Mouse (Mus musculus) brown adipose tissue, adult 24 weeks (tissue): ENCODE results near the gene Ptprd. TPM values are rescaled to one million over a fixed set of nuclear protein-coding genes. Genes with fewer than 3 reads are reported as not detected.

Source experiments
- H3K27ac ChIP-seq: fragments of 200-500 bp; replicated peaks from 2 replicates; pipeline ENCODE4 v1.5.1; 2012; ENCODE audit warnings: low read depth, mild to moderate bottlenecking, low read length
- H3K4me1 ChIP-seq: fragments of 200-500 bp; 2 replicates; pipeline ENCODE4 v1.6.1; 2012; ENCODE audit warnings: low read length, mixed read lengths; ENCODE audit not compliant: control insufficient read depth, insufficient read depth, insufficient read length
- H3K4me3 ChIP-seq: fragments of 200-500 bp; 2 replicates; pipeline ENCODE4 v1.5.1; 2012; ENCODE audit warnings: low read depth, mild to moderate bottlenecking, low read length, moderate library complexity; ENCODE audit not compliant: insufficient read depth
- polyA plus RNA-seq: library from polyadenylated mRNA; stranded (reverse); fragments of >200 nt; gene quantifications from 2 replicates; pipeline ENCODE4 v1.2.4, GENCODE M21; 2012; ENCODE audit not compliant: missing spikeins, insufficient read depth, insufficient read length

Ptprd gene
- polyA plus RNA-seq, 1 experiment: 22.5 TPM

- no peaks in the 10 kb centered on the region for H3K4me1 ChIP-seq
- no peak overlapping the region for H3K27ac ChIP-seq
- no peak overlapping the region for H3K4me3 ChIP-seq
Observed at GRCm38 (mm10) chr4:76403219-76403618, 1808.5 kb downstream of the Ptprd start.

DNA sequence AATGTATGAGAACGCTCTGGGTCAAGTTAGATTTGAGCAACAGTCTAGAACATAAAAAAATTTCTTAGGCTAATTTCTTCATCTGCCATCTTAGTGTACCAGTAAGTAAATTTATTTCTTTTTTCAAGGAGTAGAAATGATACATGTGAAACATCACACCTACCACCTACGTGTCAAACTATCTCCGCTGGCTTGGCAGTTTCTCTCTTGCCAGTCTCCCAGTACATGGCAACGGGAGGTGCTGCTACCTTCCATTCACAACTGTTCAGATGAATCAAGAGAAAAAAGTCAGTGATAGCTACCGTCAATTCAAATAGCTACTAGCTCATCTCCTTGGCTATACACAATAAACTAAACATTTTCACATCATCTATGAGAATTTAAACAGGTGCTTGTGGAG lies 1823.9 kb downstream of the Ptprd start:
- Histone ChIP-seq H3K4me1 (no peaks in the 10 kb centered on the region), H3K27ac (no peak overlapping the region), H3K4me3 (no peak overlapping the region)

DNA sequence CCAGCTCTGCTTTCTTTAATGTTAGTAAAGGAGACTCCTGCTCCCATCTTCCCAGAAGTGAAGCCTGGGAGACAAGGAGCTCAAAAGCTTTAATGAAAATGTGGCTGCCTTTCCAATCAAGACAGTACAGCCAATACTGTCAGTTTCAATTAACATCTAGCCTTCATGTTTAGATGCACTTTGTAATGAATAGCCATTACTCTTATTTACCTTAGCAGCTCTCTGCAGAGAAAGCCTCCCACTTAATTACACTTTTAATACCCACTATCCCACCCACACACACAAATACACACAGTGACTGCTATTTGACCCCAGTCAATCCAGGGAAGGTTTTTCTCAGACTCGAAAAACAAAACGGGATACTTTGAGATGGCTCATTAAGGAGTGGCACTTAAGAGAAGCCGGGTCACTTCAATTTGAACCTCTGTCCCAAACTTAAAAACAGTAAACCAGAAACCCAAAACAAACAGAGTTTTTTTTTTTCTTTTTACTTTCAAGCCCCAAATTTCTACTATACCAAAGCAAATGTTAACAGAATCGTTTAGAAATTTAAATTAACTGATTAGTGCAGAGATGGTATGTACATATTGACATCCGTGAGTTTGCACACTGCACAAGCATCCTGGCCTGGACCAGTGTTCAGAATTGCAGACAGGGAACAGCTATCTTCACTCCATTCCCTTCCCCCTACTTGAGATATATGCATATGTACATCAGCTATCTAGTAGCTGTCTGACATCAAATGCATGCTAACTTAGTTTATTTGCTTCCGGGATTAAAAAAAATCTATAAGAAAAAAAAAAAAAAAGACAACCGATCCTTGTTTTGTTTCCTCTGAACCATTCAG lies 1824.6 kb downstream of the Ptprd start:
- H3K4me1 ChIP-seq: no peaks in the 10 kb centered on the region

DNA sequence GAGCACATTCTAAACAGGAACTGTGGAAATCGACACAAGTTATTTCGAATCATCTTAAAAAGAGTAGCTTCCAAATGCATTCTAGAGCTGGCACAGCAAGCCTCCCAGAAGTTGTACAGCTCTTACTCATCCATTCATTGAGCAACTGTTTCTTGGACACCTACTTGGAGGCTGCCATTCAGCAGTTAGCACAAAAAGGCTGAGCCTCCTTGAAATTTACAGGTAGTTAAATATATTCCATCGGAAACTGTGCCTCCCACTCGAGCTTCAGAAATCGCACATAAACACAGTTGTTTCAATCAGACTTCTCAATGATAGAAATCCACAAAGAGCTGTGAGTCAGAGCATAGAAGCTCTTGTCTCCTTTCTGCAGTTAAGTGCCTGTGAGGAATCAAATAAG lies 1825.9 kb downstream of the Ptprd start:
- Histone ChIP-seq H3K4me1 (no peaks in the 10 kb centered on the region), H3K27ac (no peak overlapping the region), H3K4me3 (no peak overlapping the region)

More for the DNA sequence above, 1824.6 kb downstream of the Ptprd start:
- Histone ChIP-seq H3K27ac (no peak overlapping the region), H3K4me3 (no peak overlapping the region)

DNA sequence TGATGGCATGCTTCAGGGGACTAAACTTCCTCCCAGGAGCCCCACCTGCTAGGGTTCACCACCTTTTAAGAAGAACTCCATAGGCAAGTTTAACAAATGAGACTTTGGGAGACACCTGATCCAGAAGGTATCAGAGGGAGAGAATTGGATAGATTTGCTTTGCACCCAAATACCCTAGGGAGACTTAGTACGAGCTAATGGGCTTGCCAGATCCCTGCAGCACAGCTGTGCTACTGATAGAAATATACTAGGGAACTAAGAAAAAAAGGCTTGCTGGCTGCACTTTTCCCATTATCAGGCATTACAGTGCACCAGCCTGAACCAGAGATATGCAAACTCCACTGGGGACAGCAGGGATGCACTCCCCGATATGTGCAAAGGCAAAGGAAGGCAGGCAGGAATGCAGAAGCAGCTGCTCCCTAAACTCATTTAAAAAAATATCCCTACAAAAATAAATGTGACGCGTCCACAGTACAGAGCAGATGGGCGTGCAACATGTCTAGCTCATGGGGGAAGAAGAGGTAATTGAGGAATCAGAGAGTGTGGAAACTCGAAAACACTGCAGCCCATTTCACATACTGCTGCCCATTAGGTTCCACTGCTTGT lies 1831.3 kb downstream of the Ptprd start:
- Histone ChIP-seq H3K27ac (no peak overlapping the region), H3K4me1 (no peaks in the 10 kb centered on the region), H3K4me3 (no peak overlapping the region)

- Histone ChIP-seq H3K4me3 (peak overlapping the region; percentile 33; the same call in 1 of the 2 replicates), H3K27ac (peak overlapping the region; percentile 84), H3K4me1 (peaks cover 10% of the 10 kb centered on the region; the same call in 1 of the 2 replicates)
Observed at GRCm38 (mm10) chr4:76370041-76370880, 1841.5 kb downstream of the Ptprd start.

DNA sequence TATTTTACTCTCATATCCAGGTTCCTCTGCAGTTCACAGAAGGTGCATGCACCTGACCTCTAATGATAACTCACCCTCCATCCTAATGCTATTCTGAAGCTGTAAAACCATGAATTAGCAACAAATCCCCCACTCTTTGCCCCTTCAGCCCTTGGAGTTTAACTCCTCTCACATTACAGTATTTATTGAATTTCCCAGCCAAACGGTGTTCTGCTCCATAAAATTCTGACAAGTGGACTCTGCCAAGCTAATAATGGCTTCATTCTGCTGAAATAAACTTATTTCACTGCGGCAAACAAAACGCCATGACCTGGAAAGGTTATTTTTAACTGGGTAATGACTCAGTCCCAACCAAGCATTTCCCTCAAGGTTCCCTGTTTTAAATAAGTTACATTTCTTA lies 1842.7 kb downstream of the Ptprd start:
- Histone ChIP-seq H3K27ac (peak overlapping the region; percentile 39), H3K4me1 (peaks cover 10% of the 10 kb centered on the region; the same call in 1 of the 2 replicates), H3K4me3 (no peak overlapping the region)

DNA sequence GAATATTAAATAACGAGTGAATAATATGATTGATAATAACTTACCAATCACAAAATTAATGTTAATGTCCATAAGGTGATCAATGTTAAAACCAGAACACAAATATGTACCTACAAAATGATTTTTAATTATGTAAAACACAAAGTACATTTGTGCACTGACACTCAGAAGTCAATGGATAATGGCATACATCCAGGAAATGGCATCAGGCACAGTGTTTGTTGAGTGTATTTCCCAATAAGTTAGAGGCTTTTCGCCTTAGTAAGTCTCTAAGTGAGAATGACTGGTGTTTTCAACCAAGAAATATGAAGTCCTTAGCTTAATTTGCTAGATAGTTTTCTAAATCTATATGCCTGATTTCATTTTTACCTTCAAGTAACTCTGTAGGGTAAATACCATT lies 1843.5 kb downstream of the Ptprd start:
- no peak overlapping the region for H3K4me3 ChIP-seq
- H3K27ac ChIP-seq: no peak overlapping the region; the same call in 1 of the 2 replicates
- peaks cover 10% of the 10 kb centered on the region; the same call in 1 of the 2 replicates for H3K4me1 ChIP-seq

DNA sequence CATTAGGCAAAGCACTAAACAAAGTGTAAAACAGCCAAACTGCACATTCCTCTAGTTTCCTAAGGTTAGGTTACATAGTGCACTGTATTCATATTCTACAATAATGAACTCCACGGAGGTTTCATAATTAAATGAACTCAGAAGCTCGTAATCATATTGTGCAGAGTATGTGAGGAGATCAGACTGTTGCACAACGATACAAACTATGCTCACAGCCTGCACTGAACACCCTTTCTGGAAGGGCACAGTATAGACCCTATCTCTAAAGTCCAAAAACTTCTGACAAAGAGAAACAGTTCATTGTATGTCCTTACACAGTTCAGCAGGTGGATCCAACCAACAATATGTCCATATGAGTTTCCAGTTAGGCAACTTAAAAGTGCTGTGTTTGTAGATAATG lies 1844.5 kb downstream of the Ptprd start:
- peaks cover 10% of the 10 kb centered on the region; the same call in 1 of the 2 replicates for H3K4me1 ChIP-seq
- H3K27ac ChIP-seq: no peak overlapping the region
- H3K4me3 ChIP-seq: no peak overlapping the region

DNA sequence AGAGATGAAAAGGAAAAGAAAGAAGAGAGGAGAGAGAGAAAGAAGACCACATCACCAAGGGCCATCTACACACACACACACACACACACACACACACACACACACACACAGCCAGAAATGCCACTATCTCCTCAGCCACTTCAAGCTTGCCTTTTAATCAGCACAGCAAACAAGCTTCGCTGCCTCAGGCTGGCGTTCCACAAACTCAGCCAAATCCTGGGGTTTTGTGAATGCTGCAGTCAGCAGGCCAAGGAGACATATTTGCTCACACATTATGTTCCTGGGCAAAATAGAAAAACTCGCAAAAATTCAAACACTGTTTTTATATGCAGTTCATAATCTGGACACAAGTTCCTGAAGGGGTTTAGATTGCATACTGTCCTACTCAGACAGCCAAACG lies 1845.9 kb downstream of the Ptprd start:
- Histone ChIP-seq H3K4me1 (peaks cover 10% of the 10 kb centered on the region; the same call in 1 of the 2 replicates), H3K27ac (no peak overlapping the region)

DNA sequence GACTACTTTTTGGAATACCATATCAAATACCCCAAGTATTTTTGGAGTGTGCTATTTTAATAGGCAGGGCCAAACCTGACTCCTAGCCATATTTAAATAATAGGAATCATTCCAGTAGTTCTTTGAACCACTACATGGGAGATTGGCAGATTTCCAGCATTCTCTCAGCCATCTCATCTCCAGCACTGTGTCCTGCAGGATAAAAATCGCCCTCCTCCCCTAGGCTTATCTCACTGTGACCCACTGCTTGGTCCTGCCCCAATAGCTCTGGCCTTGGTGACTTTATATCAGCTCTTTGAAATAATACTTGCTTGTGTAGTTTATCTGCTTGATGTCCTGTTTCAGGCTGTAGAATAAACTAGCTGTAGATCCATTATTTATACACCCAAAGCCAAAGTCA lies 1850.2 kb downstream of the Ptprd start:
- Histone ChIP-seq H3K4me3 (no peak overlapping the region), H3K4me1 (no peaks in the 10 kb centered on the region), H3K27ac (no peak overlapping the region)

More for the DNA sequence above, 1845.9 kb downstream of the Ptprd start:
- H3K4me3 ChIP-seq: no peak overlapping the region

DNA sequence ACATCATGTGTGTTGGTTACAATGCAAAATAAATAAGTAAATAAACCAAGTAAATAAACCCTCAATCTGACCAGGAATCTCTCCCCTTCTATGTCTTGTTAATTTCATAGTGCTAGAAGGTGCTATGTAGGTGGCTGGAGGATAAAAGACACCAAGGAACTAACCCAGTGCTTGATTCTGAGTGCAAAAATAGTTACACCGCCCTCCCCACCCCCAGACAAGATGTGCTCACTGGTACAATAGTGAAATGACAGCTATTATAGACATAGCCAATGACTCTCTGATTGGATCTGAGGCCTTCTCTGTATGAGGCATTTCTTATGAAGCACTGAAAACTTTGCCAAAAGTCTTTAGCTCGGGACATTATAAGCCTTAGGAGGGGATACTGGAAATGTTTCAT lies 1857.6 kb downstream of the Ptprd start:
- no peak overlapping the region for H3K4me3 ChIP-seq
- no peak overlapping the region for H3K27ac ChIP-seq
- H3K4me1 ChIP-seq: no peaks in the 10 kb centered on the region

GRCm38 (mm10) chr4:76352468-76352867 lies 1859.3 kb downstream of the Ptprd start:
- Histone ChIP-seq H3K4me3 (no peak overlapping the region), H3K27ac (no peak overlapping the region)

GRCm38 (mm10) chr4:76351201-76351979 lies 1860.4 kb downstream of the Ptprd start:
- Histone ChIP-seq H3K4me3 (no peak overlapping the region), H3K4me1 (no peaks in the 10 kb centered on the region), H3K27ac (no peak overlapping the region)

More at GRCm38 (mm10) chr4:76352468-76352867, 1859.3 kb downstream of the Ptprd start:
- no peaks in the 10 kb centered on the region for H3K4me1 ChIP-seq
